In genomic region chr17:49968467-49969207, GRCm38 (mm10) we compare ENCODE assay signal across 9 mouse cellular contexts.
DNase-seq lines count a peak whose midpoint lies in the region; ATAC-seq lines count a peak whose summit lies in the region.
"Had no signal": no experiment of that assay in that cellular context is flagged by ENCODE, and none has a peak within 500 bp of the region (broad histone marks: within the 10 kb centered on the region; RNA-seq: fewer than 3 reads in every experiment).

No protein-coding gene starts in this region.

- peaks cover 5% of the 10 kb centered on the region for H3K4me1 ChIP-seq in brown adipose tissue, adult 24 weeks (ENCODE audit: control insufficient read depth, insufficient read depth, insufficient read length, low read length)
- H3K4me1 ChIP-seq: limb, embryonic 13.5 days had no signal

- peak; percentile 77 to 88 for DNase-seq in heart, adult 18-20 months
- DNase-seq in heart, postnatal 25 days (ENCODE audit: low spot score): no peak
- peak; percentile 43 for DNase-seq in left cerebral cortex, adult 11 months (ENCODE audit: low spot score)
- DNase-seq in right cerebral cortex, postnatal 36 days (ENCODE audit: low spot score in 2 of 2): peak; percentile 36 to 38

- 0 out of 2 replicates have a peak overlapping the region, but pooled peaks have one; percentile 3 for H3K27ac ChIP-seq in brown adipose tissue, adult 24 weeks (replicated peaks; ENCODE audit: low read depth, low read length)
- H3K27ac ChIP-seq: limb, embryonic 13.5 days had no signal

- intact Hi-C loops in heart, postnatal 25 days (cut with DNase I): loop anchor here (1.0 kb wide), 2 partner anchors 222 to 269 kb away; partner anchors contain the start of gene Rftn1

- peak; percentile 87 for ATAC-seq in erythroid progenitor cell, adult 5-6 weeks (replicated peaks; ENCODE audit: low FRiP score, poor library complexity, severe bottlenecking)
- ATAC-seq in hematopoietic stem cell, adult 5-6 weeks (replicated peaks in 1 of 2; ENCODE audit: insufficient read depth in 1 of 2, low FRiP score in 2 of 2, low TSS enrichment in 1 of 2, low read depth in 1 of 2, poor library complexity in 2 of 2, severe bottlenecking in 2 of 2): peak; percentile 71 to 87
- ATAC-seq in megakaryocyte-erythroid progenitor cell, adult 5-6 weeks (replicated peaks; ENCODE audit: low FRiP score, low TSS enrichment, poor library complexity, severe bottlenecking): peak; percentile 80

- H3K4me3 ChIP-seq in brown adipose tissue, adult 24 weeks (ENCODE audit: insufficient read depth, low read depth, low read length): no peak overlapping the region
- H3K4me3 ChIP-seq: limb, embryonic 13.5 days had no signal
